Mouse (Mus musculus) layer of hippocampus, adult 9-11 months (tissue): Measurements from ENCODE around the gene Tomm34.

Experiments
- DNase-seq: peaks from one replicate; pipeline ENCODE4 v3.0.0; 2022

Gene Tomm34

GRCm38 (mm10) chr2:164070765-164071436 lies at the start of gene Tomm34:
Gene Tomm34, minus strand, starts transcription at chr2:164071169.
- peak; percentile 93 for DNase-seq

- DNase-seq, result no peak
Observed at GRCm38 (mm10) chr2:164119503-164119902, 48.5 kb upstream of the Tomm34 start.

- DNase-seq, result no peak
Observed at GRCm38 (mm10) chr2:164115531-164115930, 44.6 kb upstream of the Tomm34 start.

DNA sequence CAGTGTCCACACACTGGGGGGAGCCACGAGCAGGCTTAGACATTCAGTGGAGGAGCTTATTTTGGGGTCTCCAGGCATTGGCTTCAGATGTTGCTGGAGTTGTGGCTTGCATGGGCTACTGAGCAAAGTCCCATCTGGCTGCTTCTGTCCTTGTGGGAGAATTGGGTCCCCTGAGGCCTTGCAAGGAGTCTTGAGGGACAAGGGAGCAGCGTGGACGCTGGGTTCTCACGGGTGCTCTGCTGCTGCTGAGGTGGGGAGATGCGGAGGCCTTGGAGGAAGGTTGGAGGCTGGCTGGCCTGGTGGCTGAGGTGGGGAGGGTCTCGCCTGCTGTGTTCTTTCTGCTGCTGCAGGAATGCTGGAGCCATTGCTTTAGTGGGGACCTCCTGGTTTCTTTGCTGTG lies 43.1 kb upstream of the Tomm34 start:
- DNase-seq, result no peak

- DNase-seq, result no peak
Observed at GRCm38 (mm10) chr2:164111546-164111945, 40.6 kb upstream of the Tomm34 start.

DNA sequence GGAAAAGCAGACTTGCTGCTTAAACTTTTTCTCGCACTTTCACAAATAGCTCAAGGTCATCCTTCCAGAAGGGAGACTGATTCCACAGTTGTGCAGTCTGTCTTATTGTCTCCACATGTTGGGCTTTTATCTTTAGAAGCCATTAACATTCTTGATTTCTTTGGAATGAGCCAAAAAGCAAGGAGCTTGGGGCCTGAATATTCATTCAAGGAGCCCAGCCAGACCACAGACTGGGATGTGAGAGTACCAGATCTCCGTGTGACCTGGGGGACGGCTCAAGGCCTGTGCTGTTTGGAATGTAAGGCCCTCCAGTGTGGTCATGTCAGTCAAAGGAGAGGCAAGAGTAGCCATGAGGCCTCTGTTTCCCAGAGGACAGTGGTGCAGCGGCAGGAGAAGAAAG lies 37.5 kb upstream of the Tomm34 start:
- no peak for DNase-seq

GRCm38 (mm10) chr2:164107125-164107874 lies 36.3 kb upstream of the Tomm34 start:
- no peak for DNase-seq

- no peak for DNase-seq
Observed at GRCm38 (mm10) chr2:164106287-164107035, 35.5 kb upstream of the Tomm34 start.

DNA sequence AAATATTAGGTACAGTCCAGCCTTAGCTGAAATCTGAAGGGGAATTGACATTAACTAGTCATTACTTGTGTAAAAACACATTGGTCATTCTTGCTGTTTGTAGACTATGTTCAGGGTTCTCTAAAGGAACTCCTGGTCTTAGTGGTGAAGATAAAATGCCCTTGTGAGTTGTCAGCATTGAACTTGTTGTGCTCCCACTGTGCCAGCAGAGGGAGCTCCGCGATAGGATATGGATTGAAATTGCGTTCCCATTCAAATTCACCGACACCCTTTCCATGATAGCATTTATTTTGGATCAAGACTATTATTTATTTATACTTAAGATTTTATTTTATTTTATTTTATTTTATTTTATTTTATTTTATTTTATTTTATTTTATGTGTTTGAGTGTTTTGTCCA lies 32.5 kb upstream of the Tomm34 start:
- no peak for DNase-seq

- no peak for DNase-seq
Observed at GRCm38 (mm10) chr2:164102366-164102765, 31.4 kb upstream of the Tomm34 start.

GRCm38 (mm10) chr2:164101936-164102335 lies 31.0 kb upstream of the Tomm34 start:
- DNase-seq, result no peak

DNA sequence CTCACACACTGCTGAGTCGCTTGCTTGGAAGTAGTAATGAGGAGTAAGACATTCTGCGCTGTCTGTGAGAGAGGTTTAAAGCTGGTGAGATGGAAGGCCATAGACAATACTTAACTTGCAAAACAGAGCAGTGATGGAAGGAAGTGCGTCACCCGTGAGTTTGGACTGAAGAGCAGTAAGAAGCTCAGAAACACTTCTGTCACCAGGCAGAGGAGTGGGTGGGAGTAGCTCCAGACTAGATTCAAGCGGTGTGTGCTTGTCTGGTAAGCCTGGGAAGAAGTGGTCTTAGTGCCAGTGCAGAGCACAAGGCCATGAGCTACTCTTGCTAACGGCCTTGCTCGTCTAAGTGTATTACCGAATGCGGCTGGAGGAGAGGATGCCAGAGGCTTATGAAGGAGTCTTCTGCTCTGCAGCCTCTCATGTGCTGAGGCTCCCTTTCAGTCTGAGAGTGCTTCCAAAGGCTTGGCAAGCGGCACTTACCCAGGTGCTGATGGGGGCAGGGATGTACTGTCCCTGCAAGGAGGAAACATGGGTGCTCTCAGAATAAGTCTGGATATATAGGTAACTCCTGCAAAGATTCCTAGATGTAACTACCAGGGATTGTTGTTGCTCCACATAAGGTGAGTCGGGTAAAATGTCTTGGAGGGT lies 27.8 kb upstream of the Tomm34 start:
- peak; percentile 57 for DNase-seq

GRCm38 (mm10) chr2:164094152-164094551 lies 23.2 kb upstream of the Tomm34 start:
- DNase-seq, result no peak

DNA sequence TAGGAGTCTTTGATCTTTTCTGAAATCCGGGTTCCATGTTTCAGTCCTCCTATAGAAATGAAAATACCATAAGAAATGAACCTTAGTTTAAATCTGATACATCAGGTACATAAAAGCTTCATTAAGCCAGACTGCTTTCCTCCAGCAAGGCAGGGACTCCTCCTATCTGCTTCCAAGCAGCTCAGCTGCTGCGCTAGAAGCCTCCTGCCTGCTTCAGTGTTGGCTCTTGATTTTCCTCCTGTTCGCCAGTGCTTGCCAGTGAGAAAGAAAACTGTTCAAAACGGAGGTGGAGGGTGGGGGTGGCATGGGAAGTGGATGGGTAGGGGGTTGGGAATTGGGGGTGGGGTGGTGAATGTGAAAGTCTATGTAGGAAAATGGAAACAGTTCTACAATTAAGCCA lies 18.5 kb upstream of the Tomm34 start:
- DNase-seq, result peak; percentile 50

- DNase-seq, result no peak
Observed at GRCm38 (mm10) chr2:164087416-164088017, 16.5 kb upstream of the Tomm34 start.

GRCm38 (mm10) chr2:164084342-164084700 lies 13.4 kb upstream of the Tomm34 start:
- no peak for DNase-seq

- peak; percentile 66 for DNase-seq
Observed at GRCm38 (mm10) chr2:164083609-164084341, 12.8 kb upstream of the Tomm34 start.

- no peak for DNase-seq
Observed at GRCm38 (mm10) chr2:164082175-164082574, 11.2 kb upstream of the Tomm34 start.

- no peak for DNase-seq
Observed at GRCm38 (mm10) chr2:164081577-164081976, 10.6 kb upstream of the Tomm34 start.

DNA sequence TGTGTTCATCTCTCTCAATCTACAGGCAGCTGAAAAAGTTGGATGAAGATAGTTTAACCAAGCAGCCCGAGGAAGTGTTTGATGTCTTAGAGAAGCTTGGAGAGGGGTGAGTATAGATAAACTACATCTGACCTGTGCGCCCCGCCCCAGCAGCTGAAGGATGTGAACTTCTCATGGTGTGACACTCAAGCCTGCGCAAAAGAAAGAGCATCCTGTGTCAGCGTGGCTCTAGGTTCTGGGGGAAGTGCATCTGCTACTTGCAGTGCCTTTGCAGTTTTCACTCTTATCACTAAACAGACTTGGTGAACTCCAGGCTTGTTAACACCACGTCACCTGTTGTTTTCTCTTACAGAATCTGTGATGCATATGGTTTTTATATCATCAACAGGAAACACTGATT lies 8.5 kb upstream of the Tomm34 start:
- DNase-seq, result no peak

GRCm38 (mm10) chr2:164077875-164078274 lies 6.9 kb upstream of the Tomm34 start:
- no peak for DNase-seq

- DNase-seq, result no peak
Observed at GRCm38 (mm10) chr2:164076874-164077425, 6.0 kb upstream of the Tomm34 start.
